Mouse (Mus musculus) cerebellum, adult 2 months (tissue): Measurements from ENCODE around the gene Slc26a6. TPM values are rescaled to one million over a fixed set of nuclear protein-coding genes. Genes with fewer than 3 reads are reported as not detected.
A peak's percentile ranks its signal among the peaks of the same experiment; 100 is the strongest.

Experiments
- DNase-seq, 2 experiments: peaks; one replicate each; pipeline ENCODE4 v3.0.0; 2021
- H3K27ac ChIP-seq: fragments of 200-500 bp; 2 replicates; pipeline ENCODE4 v1.5.1; 2012; ENCODE audit warnings: low read length, control low read depth, inconsistent platforms; ENCODE audit not compliant: insufficient read depth
- H3K27me3 ChIP-seq: fragments of 200-500 bp; 2 replicates; pipeline ENCODE4 v1.6.1; 2012; ENCODE audit warnings: inconsistent platforms, mild to moderate bottlenecking, low read length, moderate library complexity; ENCODE audit not compliant: control insufficient read depth, insufficient read depth
- H3K4me1 ChIP-seq: fragments of 200-500 bp; 2 replicates; pipeline ENCODE4 v1.6.1; 2011; ENCODE audit warnings: low read length; ENCODE audit not compliant: control insufficient read depth, insufficient read depth
- H3K4me3 ChIP-seq: fragments of 200-500 bp; replicated peaks from 2 replicates; pipeline ENCODE3; 2011; ENCODE audit warnings: mild to moderate bottlenecking, low read depth, low read length, control low read depth; ENCODE audit not compliant: insufficient read depth
- CTCF ChIP-seq: fragments of 200-500 bp; IDR thresholded peaks from 2 replicates; pipeline ENCODE4 v1.5.1; 2011; ENCODE audit warnings: low read depth, mild to moderate bottlenecking, control low read depth, low read length, moderate library complexity, borderline replicate concordance; ENCODE audit not compliant: insufficient read depth
- POLR2A ChIP-seq: fragments of 200-500 bp; IDR thresholded peaks from 2 replicates; pipeline ENCODE4 v1.6.1; 2011; ENCODE audit warnings: low read length, control low read depth, borderline replicate concordance; ENCODE audit not compliant: insufficient read depth
- WGBS: fragments of 180-500 bp; shearing (Covaris S2); methylation state at CpG from one replicate; pipeline ENCODE4 v1.1.7; 2018; 5-methylcytosine and 5-hydroxymethylcytosine counted together
- polyA plus RNA-seq: library from polyadenylated mRNA; depleted of rRNA; stranded (reverse); fragments of >200 nt; gene quantifications from 2 replicates; pipeline ENCODE4 v1.2.3, GENCODE M21; 2012; rRNA removed

Gene Slc26a6
- polyA plus RNA-seq, result 22.6 and 28.2 TPM in 2 replicates

- Histone ChIP-seq H3K27ac (peak within 1 kb of the TSS; percentile 44), H3K4me3 (peak within 1 kb of the TSS; percentile 80), H3K27me3 (no peaks in the 10 kb centered on the region), H3K4me1 (peaks cover 9% of the 10 kb centered on the region)
- peak in 1 of 2 experiments; percentile 44 for DNase-seq
- 28% methylated on average over 3 of the region's 3 CpGs for WGBS
- no peak for TF ChIP-seq CTCF
- no peak for TF ChIP-seq POLR2A
Observed at GRCm38 (mm10) chr9:108852976-108853375, at the start of gene Slc26a6. TSS of gene Slc26a6 (plus strand) at chr9:108853283.

DNA sequence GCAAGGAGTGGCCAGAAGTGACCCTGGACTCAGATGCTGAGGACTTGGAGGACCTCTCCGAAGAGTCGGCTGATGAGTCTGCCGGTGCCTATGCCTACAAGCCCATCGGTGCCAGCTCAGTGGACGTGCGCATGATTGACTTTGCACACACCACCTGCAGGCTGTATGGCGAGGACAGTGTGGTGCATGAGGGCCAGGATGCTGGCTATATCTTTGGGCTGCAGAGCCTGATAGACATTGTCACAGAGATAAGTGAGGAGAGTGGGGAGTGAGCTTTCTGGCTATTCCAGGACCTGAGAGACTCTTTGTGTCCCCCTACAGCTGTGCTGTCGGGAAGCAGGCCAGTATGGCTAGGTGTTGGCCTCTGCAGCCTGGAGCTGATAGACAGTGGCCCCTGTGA is 47.3 kb upstream of the Slc26a6 start:
- Histone ChIP-seq H3K4me3 (no peak overlapping the region), H3K27ac (no peak overlapping the region), H3K27me3 (no peaks in the 10 kb centered on the region), H3K4me1 (peaks cover 32% of the 10 kb centered on the region)
- TF ChIP-seq POLR2A, result no peak
- no peak for TF ChIP-seq CTCF
- DNase-seq, result no peak
- 21% methylated on average over 8 of the region's 8 CpGs for WGBS

- Histone ChIP-seq H3K27ac (no peak overlapping the region), H3K4me1 (peaks cover 32% of the 10 kb centered on the region), H3K27me3 (no peaks in the 10 kb centered on the region), H3K4me3 (no peak overlapping the region)
- no peak for TF ChIP-seq CTCF
- TF ChIP-seq POLR2A, result no peak
- DNase-seq, result no peak
Observed at GRCm38 (mm10) chr9:108806379-108806778, 46.7 kb upstream of the Slc26a6 start.

GRCm38 (mm10) chr9:108806831-108807230 is 46.3 kb upstream of the Slc26a6 start:
- DNase-seq, result peak in 1 of 2 experiments; percentile 67
- H3K27ac ChIP-seq, result peak overlapping the region; percentile 34; the same call in 1 of the 2 replicates
- WGBS, result 22% methylated on average over 1 of the region's 1 CpGs
- H3K27me3 ChIP-seq, result no peaks in the 10 kb centered on the region
- no peak overlapping the region for H3K4me3 ChIP-seq
- H3K4me1 ChIP-seq, result peaks cover 32% of the 10 kb centered on the region
- no peak for TF ChIP-seq CTCF
- TF ChIP-seq POLR2A, result no peak

DNA sequence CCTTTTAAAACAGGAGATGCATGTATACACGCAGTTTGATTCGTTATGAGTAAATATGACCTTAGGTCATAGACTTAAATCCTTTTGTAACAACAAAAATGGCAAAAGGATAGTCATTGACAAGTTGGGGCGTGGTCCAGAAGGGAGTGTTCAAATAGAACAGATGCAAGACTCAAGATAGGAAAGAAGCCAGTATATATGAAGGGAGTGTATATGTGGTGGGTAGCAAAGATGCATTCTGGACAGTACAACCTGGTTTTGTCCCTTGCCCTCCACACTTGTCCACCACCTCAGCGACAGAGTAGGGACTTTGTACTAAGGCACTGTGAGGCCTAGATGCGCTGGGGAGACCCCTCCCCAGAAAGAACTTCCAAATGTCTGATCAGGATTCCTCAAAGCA is 45.4 kb upstream of the Slc26a6 start:
- 72% methylated on average over 5 of the region's 5 CpGs for WGBS
- H3K27ac ChIP-seq, result no peak overlapping the region
- peaks cover 32% of the 10 kb centered on the region for H3K4me1 ChIP-seq
- TF ChIP-seq POLR2A, result no peak
- TF ChIP-seq CTCF, result no peak
- no peaks in the 10 kb centered on the region for H3K27me3 ChIP-seq
- no peak overlapping the region for H3K4me3 ChIP-seq
- DNase-seq, result no peak

- WGBS, result under 1% methylated on average over 62 of the region's 62 CpGs
- H3K4me1 ChIP-seq, result peaks cover 32% of the 10 kb centered on the region
- TF ChIP-seq POLR2A (peak; percentile 69; the same call in 1 of the 2 replicates), CTCF (peak; percentile 72; the same call in 1 of the 2 replicates)
- peak; percentile 92 to 96 for DNase-seq
- H3K27ac ChIP-seq, result peak within 1 kb of the TSS; percentile 59; the same call in 1 of the 2 replicates
- H3K27me3 ChIP-seq, result no peaks in the 10 kb centered on the region
- peak within 1 kb of the TSS; percentile 87 for H3K4me3 ChIP-seq
Observed at GRCm38 (mm10) chr9:108808163-108808665, 44.9 kb upstream of the Slc26a6 start, which contains the start of gene Nckipsd. TSS of gene Nckipsd (plus strand) at chr9:108808368.

GRCm38 (mm10) chr9:108809188-108809587 is 43.9 kb upstream of the Slc26a6 start:
- WGBS, result 54% methylated on average over 5 of the region's 5 CpGs
- TF ChIP-seq CTCF, result no peak
- no peak for TF ChIP-seq POLR2A

DNA sequence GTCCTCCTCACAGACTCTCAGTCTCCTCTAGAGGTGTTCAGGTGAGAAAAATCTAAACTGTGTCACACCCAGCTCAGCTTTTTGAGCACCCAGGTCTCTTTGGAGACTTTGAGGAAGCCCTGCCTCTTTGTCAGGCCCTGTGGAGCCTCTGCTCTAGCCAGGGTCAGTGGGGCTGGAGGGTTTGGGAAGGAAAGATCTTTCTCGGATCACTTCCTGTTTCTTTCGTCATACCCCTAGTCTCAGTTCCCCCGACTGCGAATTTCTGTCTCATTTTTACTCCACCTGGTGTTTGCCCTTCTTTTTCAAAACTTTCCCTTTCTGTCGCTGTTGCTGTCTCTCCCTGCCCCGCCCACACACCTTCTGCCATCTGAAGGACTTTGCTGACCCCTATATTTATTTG is 43.4 kb upstream of the Slc26a6 start:
- 79% methylated on average over 6 of the region's 6 CpGs for WGBS
- H3K27ac ChIP-seq, result no peak overlapping the region
- H3K4me3 ChIP-seq, result no peak overlapping the region
- TF ChIP-seq CTCF, result no peak
- TF ChIP-seq POLR2A, result no peak
- no peak for DNase-seq
- peaks cover 32% of the 10 kb centered on the region for H3K4me1 ChIP-seq
- no peaks in the 10 kb centered on the region for H3K27me3 ChIP-seq

More at GRCm38 (mm10) chr9:108809188-108809587, 43.9 kb upstream of the Slc26a6 start:
- Histone ChIP-seq H3K27me3 (no peaks in the 10 kb centered on the region), H3K27ac (no peak overlapping the region), H3K4me1 (peaks cover 32% of the 10 kb centered on the region), H3K4me3 (peak overlapping the region; percentile 87)
- peak in 1 of 2 experiments; percentile 20 for DNase-seq
